24 mouse cellular contexts compared by ENCODE assay signal in the genomic region with DNA sequence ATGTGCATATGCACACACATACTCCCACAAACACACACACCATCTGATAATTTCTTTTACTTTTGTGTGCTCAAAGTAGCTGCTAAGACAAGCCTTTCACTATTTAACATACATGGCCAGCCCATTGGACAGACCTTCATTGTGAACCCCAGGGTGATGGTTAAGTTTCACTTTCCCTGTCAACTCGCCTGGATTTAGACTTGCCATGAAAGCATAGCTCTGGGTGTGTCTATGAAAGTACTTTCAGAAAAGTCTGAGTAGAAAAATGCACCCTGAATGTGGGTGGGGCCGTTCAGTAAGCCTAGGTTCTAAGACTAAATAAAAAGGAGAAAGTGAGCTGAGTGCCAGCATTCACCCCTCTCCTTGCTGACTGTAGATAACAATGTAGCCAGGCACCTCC.
"Had no signal": no experiment of that assay in that cellular context is flagged by ENCODE, and none has a peak within 500 bp of the region (broad histone marks: within the 10 kb centered on the region; RNA-seq: fewer than 3 reads in every experiment).

No protein-coding gene starts in this region.

- H3K4me3 ChIP-seq: gastrocnemius, adult 2 months; heart, embryonic 12.5 days; hindbrain, embryonic 10.5 days; hindbrain, embryonic 12.5 days; intestine, embryonic 15.5 days; layer of hippocampus, adult 2 months; left cerebral cortex, adult 2 months; limb, embryonic 13.5 days; limb, embryonic 15.5 days; liver, embryonic 12.5 days had no signal

- H3K9ac ChIP-seq: heart, embryonic 12.5 days; hindbrain, embryonic 12.5 days; hindbrain, embryonic 14.5 days; intestine, embryonic 15.5 days; limb, embryonic 13.5 days; limb, embryonic 15.5 days; liver, embryonic 12.5 days had no signal

- H3K27ac ChIP-seq: gastrocnemius, adult 2 months; hindbrain, embryonic 10.5 days; hindbrain, embryonic 12.5 days; hindbrain, embryonic 14.5 days; intestine, embryonic 15.5 days; layer of hippocampus, adult 2 months; left cerebral cortex, adult 2 months; limb, embryonic 13.5 days; limb, embryonic 15.5 days; liver, embryonic 12.5 days had no signal

- DNase-seq: gastrocnemius, adult 2 months; gastrocnemius, postnatal 10 days; gastrocnemius, postnatal 25 days; heart, adult 18-20 months; heart, postnatal 10 days; heart, postnatal 4 days; kidney, adult 18-20 months; kidney, adult 8-10 months; kidney, postnatal 10 days; kidney, postnatal 25 days; kidney, postnatal 4 days; left cerebral cortex, postnatal 4 days had no signal

- H3K9me3 ChIP-seq: heart, embryonic 12.5 days; hindbrain, embryonic 10.5 days; hindbrain, embryonic 12.5 days; intestine, embryonic 15.5 days; limb, embryonic 13.5 days; limb, embryonic 15.5 days; liver, embryonic 12.5 days had no signal

- H3K27me3 ChIP-seq: heart, embryonic 12.5 days; hindbrain, embryonic 12.5 days; intestine, embryonic 15.5 days; limb, embryonic 13.5 days; limb, embryonic 15.5 days; liver, embryonic 12.5 days had no signal

- H3K36me3 ChIP-seq: heart, embryonic 12.5 days; hindbrain, embryonic 10.5 days; hindbrain, embryonic 12.5 days; intestine, embryonic 15.5 days; limb, embryonic 13.5 days; limb, embryonic 15.5 days; liver, embryonic 12.5 days had no signal

- H3K4me1 ChIP-seq: heart, embryonic 12.5 days; hindbrain, embryonic 12.5 days; intestine, embryonic 15.5 days; limb, embryonic 13.5 days; liver, embryonic 12.5 days had no signal

- ATAC-seq: hindbrain, embryonic 16.5 days; intestine, embryonic 15.5 days; intestine, postnatal 0 days; liver, embryonic 12.5 days had no signal
